Mouse (Mus musculus) stomach, embryonic 14.5 days (tissue): ENCODE data around the gene Ccdc153. TPM values are rescaled to one million over a fixed set of nuclear protein-coding genes. Genes with fewer than 3 reads are reported as not detected.
A peak's percentile ranks its signal among the peaks of the same experiment; 100 is the strongest.

Experiments
- ATAC-seq: fragments of 200-750 bp; cut with Nextera tagmentation; 2 replicates; pipeline ENCODE4 v1.8.0; 2017; ENCODE audit warnings: low read depth, moderate TSS enrichment; ENCODE audit not compliant: insufficient number of reproducible peaks, insufficient read depth, low FRiP score
- H3K27ac ChIP-seq: fragments of 300-500 bp; sonication (generic); 2 replicates; pipeline ENCODE4 v1.5.1; 2014; ENCODE audit warnings: mild to moderate bottlenecking, low read length, moderate library complexity, mixed read lengths
- H3K27me3 ChIP-seq: fragments of 300-500 bp; sonication (generic); 2 replicates; pipeline ENCODE4 v1.6.1; 2014; ENCODE audit warnings: low read length, control low read depth, mixed read lengths; ENCODE audit not compliant: control insufficient read depth, insufficient read depth
- H3K36me3 ChIP-seq: fragments of 300-500 bp; sonication (generic); 2 replicates; pipeline ENCODE4 v1.6.1; 2014; ENCODE audit warnings: mild to moderate bottlenecking, control low read depth, low read length, moderate library complexity, mixed read lengths; ENCODE audit not compliant: control insufficient read depth, insufficient read depth
- H3K4me1 ChIP-seq: fragments of 300-500 bp; sonication (generic); 2 replicates; pipeline ENCODE4 v1.6.1; 2014; ENCODE audit warnings: low read length, control low read depth, mixed read lengths; ENCODE audit not compliant: control insufficient read depth, insufficient read depth
- H3K4me2 ChIP-seq: fragments of 300-500 bp; sonication (generic); replicated peaks from 2 replicates; pipeline ENCODE4 v1.6.1; 2014; ENCODE audit warnings: low read depth, low read length, control low read depth
- H3K4me3 ChIP-seq: fragments of 300-500 bp; sonication (generic); 2 replicates; pipeline ENCODE4 v1.5.1; 2014; ENCODE audit warnings: low read depth, low read length, control low read depth
- H3K9ac ChIP-seq: fragments of 300-500 bp; sonication (generic); replicated peaks from 2 replicates; pipeline ENCODE4 v1.6.1; 2014; ENCODE audit warnings: low read depth, mild to moderate bottlenecking, control low read depth, low read length, moderate library complexity, mixed read lengths
- H3K9me3 ChIP-seq: fragments of 300-500 bp; sonication (generic); 2 replicates; pipeline ENCODE4 v1.6.1; 2016; ENCODE audit warnings: low read depth, low read length, control low read depth; ENCODE audit not compliant: control insufficient read depth
- WGBS: fragments of 180-500 bp; shearing (Covaris S2); extraction: QIAGEN DNeasy Blood & Tissue Kit; methylation state at CpG from one replicate; pipeline ENCODE4 v1.1.7; 2014; 5-methylcytosine and 5-hydroxymethylcytosine counted together
- polyA plus RNA-seq: library from polyadenylated mRNA; unstranded; fragments of >200 nt; fragmentation: Nextera tagmentation; extraction: Ambion mirVana; gene quantifications from 2 replicates; pipeline ENCODE4 v1.2.1, GENCODE M21; 2014

The Ccdc153 gene
- polyA plus RNA-seq, 1 experiment from 2014 or later: not detected

DNA sequence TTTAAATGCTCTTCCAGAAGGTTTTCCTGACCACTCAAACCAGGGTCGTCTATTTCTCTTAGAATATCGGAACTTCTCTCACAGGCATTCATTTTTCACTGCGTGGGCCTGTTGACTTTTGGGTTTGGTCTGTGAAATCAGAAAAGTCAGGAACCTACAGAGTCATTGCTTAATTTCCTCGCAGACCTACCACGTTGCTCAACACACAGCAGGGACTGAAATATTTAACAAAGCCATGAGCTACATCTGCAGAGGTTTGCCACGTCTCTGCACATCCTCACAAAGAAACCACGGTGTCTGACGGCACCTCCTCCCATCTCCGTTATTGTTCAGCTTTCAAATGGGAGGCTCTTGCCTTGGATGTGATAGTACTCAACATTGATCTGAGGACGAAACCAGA lies 18.5 kb downstream of the Ccdc153 start:
- H3K36me3 ChIP-seq: 0 out of 2 replicates have a peak, but pooled peaks cover 4% of the 10 kb centered on the region
- H3K27ac ChIP-seq: no peak overlapping the region
- H3K9me3 ChIP-seq: no peaks in the 10 kb centered on the region
- H3K27me3 ChIP-seq: no peaks in the 10 kb centered on the region
- H3K4me1 ChIP-seq: peaks cover 5% of the 10 kb centered on the region; the same call in 1 of the 2 replicates
- WGBS: 81% methylated on average over 10 of the region's 10 CpGs
- H3K4me2 ChIP-seq: no peak overlapping the region
- no peak overlapping the region for H3K4me3 ChIP-seq
- no peak for ATAC-seq
- H3K9ac ChIP-seq: no peak overlapping the region

DNA sequence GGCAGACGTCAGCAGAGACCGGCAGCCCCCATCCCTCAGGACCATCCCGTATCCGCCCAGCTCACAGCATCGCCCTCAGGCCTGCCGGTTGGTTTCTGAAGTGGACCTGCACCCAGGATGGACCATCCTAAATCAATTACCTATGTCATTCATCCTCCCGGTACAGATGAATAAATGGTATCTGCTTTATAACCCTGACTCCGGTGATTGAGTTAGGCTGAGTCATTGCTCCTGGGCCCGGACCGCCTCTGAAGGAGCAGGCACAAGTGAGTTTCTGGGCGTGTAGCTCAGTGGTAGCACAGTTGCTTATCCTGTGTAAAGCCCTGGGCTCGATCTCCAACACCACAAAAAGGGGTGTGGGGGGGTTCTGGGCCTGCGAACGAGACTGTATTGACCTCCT lies 20.9 kb downstream of the Ccdc153 start:
- no peak overlapping the region for H3K4me3 ChIP-seq
- H3K9ac ChIP-seq: no peak overlapping the region
- H3K4me1 ChIP-seq: no peaks in the 10 kb centered on the region
- H3K27me3 ChIP-seq: no peaks in the 10 kb centered on the region
- no peak overlapping the region for H3K4me2 ChIP-seq
- no peaks in the 10 kb centered on the region for H3K9me3 ChIP-seq
- no peak for ATAC-seq
- WGBS: 83% methylated on average over 14 of the region's 14 CpGs
- H3K27ac ChIP-seq: no peak overlapping the region
- H3K36me3 ChIP-seq: 0 out of 2 replicates have a peak, but pooled peaks cover 4% of the 10 kb centered on the region

GRCm38 (mm10) chr9:44266478-44267226 lies 26.2 kb downstream of the Ccdc153 start:
- Histone ChIP-seq H3K27me3 (no peaks in the 10 kb centered on the region), H3K27ac (peak overlapping the region; percentile 3; the same call in 1 of the 2 replicates), H3K9ac (no peak overlapping the region), H3K4me3 (no peak overlapping the region), H3K9me3 (no peaks in the 10 kb centered on the region), H3K4me2 (0 out of 2 replicates have a peak overlapping the region, but pooled peaks have one; percentile 75), H3K36me3 (0 out of 2 replicates have a peak, but pooled peaks cover 4% of the 10 kb centered on the region), H3K4me1 (0 out of 2 replicates have a peak, but pooled peaks cover 9% of the 10 kb centered on the region)
- ATAC-seq: no peak
- WGBS: 42% methylated on average over 8 of the region's 8 CpGs

GRCm38 (mm10) chr9:44267319-44268026 lies 27.0 kb downstream of the Ccdc153 start:
- H3K36me3 ChIP-seq: 0 out of 2 replicates have a peak, but pooled peaks cover under 1% of the 10 kb centered on the region
- 0 out of 2 replicates have a peak, but pooled peaks cover 9% of the 10 kb centered on the region for H3K4me1 ChIP-seq
- peak overlapping the region; percentile 72; the same call in 1 of the 2 replicates for H3K27ac ChIP-seq
- no peaks in the 10 kb centered on the region for H3K27me3 ChIP-seq
- H3K9me3 ChIP-seq: no peaks in the 10 kb centered on the region
- ATAC-seq: no peak; the same call in 1 of the 2 replicates
- peak overlapping the region; percentile 79 for H3K9ac ChIP-seq
- 8% methylated on average over 23 of the region's 23 CpGs for WGBS
- peak overlapping the region; percentile 75 for H3K4me2 ChIP-seq
- peak overlapping the region; percentile 50 for H3K4me3 ChIP-seq

GRCm38 (mm10) chr9:44268027-44268360 lies 27.5 kb downstream of the Ccdc153 start:
- peak overlapping the region; percentile 50 for H3K4me3 ChIP-seq
- peak; percentile 90 for ATAC-seq
- H3K9ac ChIP-seq: peak overlapping the region; percentile 79
- H3K4me1 ChIP-seq: 0 out of 2 replicates have a peak, but pooled peaks cover 9% of the 10 kb centered on the region
- WGBS: 7% methylated on average over 28 of the region's 28 CpGs
- peak overlapping the region; percentile 75 for H3K4me2 ChIP-seq
- H3K9me3 ChIP-seq: no peaks in the 10 kb centered on the region
- H3K27ac ChIP-seq: peak overlapping the region; percentile 72; the same call in 1 of the 2 replicates
- H3K36me3 ChIP-seq: no peaks in the 10 kb centered on the region
- H3K27me3 ChIP-seq: no peaks in the 10 kb centered on the region

- 0 out of 2 replicates have a peak, but pooled peaks cover 9% of the 10 kb centered on the region for H3K4me1 ChIP-seq
- H3K9ac ChIP-seq: peak within 1 kb of the TSS; percentile 79
- H3K4me3 ChIP-seq: peak within 1 kb of the TSS; percentile 50
- H3K9me3 ChIP-seq: no peaks in the 10 kb centered on the region
- H3K27ac ChIP-seq: peak within 1 kb of the TSS; percentile 72; the same call in 1 of the 2 replicates
- 64% methylated on average over 6 of the region's 6 CpGs for WGBS
- H3K27me3 ChIP-seq: no peaks in the 10 kb centered on the region
- H3K4me2 ChIP-seq: peak within 1 kb of the TSS; percentile 75
- peak; percentile 15; the same call in 1 of the 2 replicates for ATAC-seq
- H3K36me3 ChIP-seq: no peaks in the 10 kb centered on the region
These were observed 28.0 kb downstream of the Ccdc153 start, which contains the start of gene Nlrx1 for GRCm38 (mm10) chr9:44268432-44268831. Gene Nlrx1 (minus strand): TSS chr9:44268599.

DNA sequence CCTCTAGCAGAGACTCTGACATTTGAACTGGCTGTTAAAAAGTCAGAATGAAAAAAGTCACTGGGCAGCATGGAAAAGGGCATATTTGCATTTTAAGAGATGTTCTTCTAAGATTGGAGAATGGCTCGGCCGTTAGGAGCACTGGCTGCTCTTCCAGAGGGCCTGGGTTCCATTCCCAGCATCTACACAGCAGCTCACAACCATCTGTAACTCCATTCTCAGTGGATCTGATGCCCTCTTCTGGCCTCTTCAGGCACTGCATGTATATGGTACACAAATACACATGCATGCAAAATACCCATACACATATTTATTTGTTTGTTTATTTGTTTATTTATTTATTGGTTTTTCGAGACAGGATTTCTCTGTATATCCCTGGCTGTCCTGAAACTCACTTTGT lies 28.6 kb downstream of the Ccdc153 start:
- no peak overlapping the region for H3K27ac ChIP-seq
- no peak overlapping the region for H3K9ac ChIP-seq
- H3K9me3 ChIP-seq: no peaks in the 10 kb centered on the region
- no peak for ATAC-seq
- no peak overlapping the region for H3K4me3 ChIP-seq
- no peaks in the 10 kb centered on the region; the same call in 1 of the 2 replicates for H3K36me3 ChIP-seq
- H3K4me1 ChIP-seq: 0 out of 2 replicates have a peak, but pooled peaks cover 9% of the 10 kb centered on the region
- WGBS: 78% methylated on average over 3 of the region's 3 CpGs
- no peaks in the 10 kb centered on the region for H3K27me3 ChIP-seq
- no peak overlapping the region for H3K4me2 ChIP-seq

- no peaks in the 10 kb centered on the region; the same call in 1 of the 2 replicates for H3K36me3 ChIP-seq
- WGBS: 84% methylated on average over 4 of the region's 4 CpGs
These were observed 29.5 kb downstream of the Ccdc153 start for GRCm38 (mm10) chr9:44269973-44270372.

More at GRCm38 (mm10) chr9:44269973-44270372, 29.5 kb downstream of the Ccdc153 start:
- H3K9me3 ChIP-seq: no peaks in the 10 kb centered on the region
- H3K4me1 ChIP-seq: 0 out of 2 replicates have a peak, but pooled peaks cover 9% of the 10 kb centered on the region
- H3K4me2 ChIP-seq: no peak overlapping the region
- no peak overlapping the region for H3K9ac ChIP-seq
- no peaks in the 10 kb centered on the region for H3K27me3 ChIP-seq
- H3K4me3 ChIP-seq: no peak overlapping the region
- no peak for ATAC-seq
- no peak overlapping the region for H3K27ac ChIP-seq
